Mouse (Mus musculus) kidney, embryonic 16.5 days (tissue): ENCODE data around the gene Ugt1a10. TPM values are rescaled to one million over a fixed set of nuclear protein-coding genes. Genes with fewer than 3 reads are reported as not detected.
A peak's percentile ranks its signal among the peaks of the same experiment; 100 is the strongest.
"Not testable (repeated sequence)": the region's sequence is repeated elsewhere in the genome, so short reads cannot be mapped to it uniquely, and the experiment has no call there.

Source experiments
- ATAC-seq: fragments of 200-750 bp; cut with Nextera tagmentation; 2 replicates; pipeline ENCODE4 v1.8.0; 2017; ENCODE audit warnings: moderate TSS enrichment; ENCODE audit not compliant: low FRiP score, low TSS enrichment
- H3K27ac ChIP-seq: fragments of 300-500 bp; sonication (generic); 2 replicates; pipeline ENCODE4 v1.5.1; 2014; ENCODE audit warnings: low read length
- H3K27me3 ChIP-seq: fragments of 300-500 bp; sonication (generic); 2 replicates; pipeline ENCODE4 v1.6.1; 2014; ENCODE audit warnings: low read length, control low read depth, mixed read lengths; ENCODE audit not compliant: insufficient read depth
- H3K36me3 ChIP-seq: fragments of 300-500 bp; sonication (generic); 2 replicates; pipeline ENCODE4 v1.6.1; 2014; ENCODE audit warnings: low read length, control low read depth, mixed read lengths; ENCODE audit not compliant: insufficient read depth
- H3K4me1 ChIP-seq: fragments of 300-500 bp; sonication (generic); 2 replicates; pipeline ENCODE4 v1.6.1; 2014; ENCODE audit warnings: low read length, control low read depth, mixed read lengths; ENCODE audit not compliant: insufficient read depth
- H3K4me2 ChIP-seq: fragments of 300-500 bp; sonication (generic); replicated peaks from 2 replicates; pipeline ENCODE4 v1.6.1; 2014; ENCODE audit warnings: low read depth, low read length
- H3K4me3 ChIP-seq: fragments of 300-500 bp; sonication (generic); 2 replicates; pipeline ENCODE4 v1.5.1; 2014; ENCODE audit warnings: mild to moderate bottlenecking, low read length
- H3K9ac ChIP-seq: fragments of 300-500 bp; sonication (generic); replicated peaks from 2 replicates; pipeline ENCODE4 v1.6.1; 2014; ENCODE audit warnings: low read length
- H3K9me3 ChIP-seq: fragments of 300-500 bp; sonication (generic); 2 replicates; pipeline ENCODE4 v1.6.1; 2016; ENCODE audit warnings: low read length, control low read depth
- WGBS: fragments of 180-500 bp; shearing (Covaris S2); extraction: QIAGEN DNeasy Blood & Tissue Kit; methylation state at CpG from one replicate; pipeline ENCODE4 v1.1.7; 2014; 5-methylcytosine and 5-hydroxymethylcytosine counted together
- polyA plus RNA-seq: library from polyadenylated mRNA; unstranded; fragments of >200 nt; fragmentation: Nextera tagmentation; extraction: Ambion mirVana; gene quantifications from 2 replicates; pipeline ENCODE4 v1.2.1, GENCODE M21; 2015

Gene Ugt1a10
- polyA plus RNA-seq, 1 experiment from 2014 or later: 28.9 TPM

- H3K27ac ChIP-seq: no peak within 1 kb of the TSS
- H3K4me2 ChIP-seq: no peak within 1 kb of the TSS
- H3K9ac ChIP-seq: no peak within 1 kb of the TSS
- no peaks in the 10 kb centered on the region for H3K27me3 ChIP-seq
- WGBS: 80% methylated on average over 3 of the region's 3 CpGs
- H3K9me3 ChIP-seq: no peaks in the 10 kb centered on the region
- H3K4me1 ChIP-seq: no peaks in the 10 kb centered on the region
- H3K36me3 ChIP-seq: no peaks in the 10 kb centered on the region
- no peak for ATAC-seq
- H3K4me3 ChIP-seq: no peak within 1 kb of the TSS
Measured at GRCm38 (mm10) chr1:88087513-88087912, 32.3 kb downstream of the Ugt1a10 start, which contains the start of gene Ugt1a8. TSS of gene Ugt1a8 (plus strand) at chr1:88087813.

GRCm38 (mm10) chr1:88092341-88092740 lies 37.2 kb downstream of the Ugt1a10 start:
- H3K27ac ChIP-seq: no peak overlapping the region
- H3K9me3 ChIP-seq: no peaks in the 10 kb centered on the region
- no peak overlapping the region for H3K4me3 ChIP-seq

GRCm38 (mm10) chr1:88094270-88094676 lies 39.1 kb downstream of the Ugt1a10 start:
- H3K9ac ChIP-seq, H3K4me2 ChIP-seq, H3K9me3 ChIP-seq, H3K36me3 ChIP-seq, H3K27me3 ChIP-seq, H3K4me3 ChIP-seq: not testable (repeated sequence)
- Histone ChIP-seq H3K4me1 (peaks cover 11% of the 10 kb centered on the region; the same call in 1 of the 2 replicates), H3K27ac (peak overlapping the region; percentile 95)
- WGBS: 60% methylated on average over 3 of the region's 3 CpGs
- peak; percentile 62; the same call in 1 of the 2 replicates for ATAC-seq

More at GRCm38 (mm10) chr1:88092341-88092740, 37.2 kb downstream of the Ugt1a10 start:
- Histone ChIP-seq H3K4me2 (no peak overlapping the region), H3K36me3 (no peaks in the 10 kb centered on the region), H3K9ac (no peak overlapping the region), H3K27me3 (no peaks in the 10 kb centered on the region), H3K4me1 (peaks cover 11% of the 10 kb centered on the region; the same call in 1 of the 2 replicates)
- ATAC-seq: no peak

- peak; percentile 94 for ATAC-seq
- Histone ChIP-seq H3K4me2 (peak within 1 kb of the TSS; percentile 43), H3K36me3 (no peaks in the 10 kb centered on the region), H3K4me1 (peaks cover 11% of the 10 kb centered on the region; the same call in 1 of the 2 replicates), H3K9me3 (no peaks in the 10 kb centered on the region), H3K27me3 (no peaks in the 10 kb centered on the region), H3K9ac (peak within 1 kb of the TSS; percentile 56), H3K27ac (peak within 1 kb of the TSS; percentile 95), H3K4me3 (peak within 1 kb of the TSS; percentile 18)
- WGBS: 14% methylated on average over 10 of the region's 10 CpGs
Measured at GRCm38 (mm10) chr1:88094941-88095492, 39.8 kb downstream of the Ugt1a10 start, which contains the start of gene Ugt1a7c. TSS of gene Ugt1a7c (plus strand) at chr1:88095062.

- H3K9me3 ChIP-seq, ATAC-seq, H3K36me3 ChIP-seq, H3K4me2 ChIP-seq, H3K4me3 ChIP-seq, H3K9ac ChIP-seq, H3K27ac ChIP-seq, H3K27me3 ChIP-seq: not testable (repeated sequence)
- peaks cover 11% of the 10 kb centered on the region; the same call in 1 of the 2 replicates for H3K4me1 ChIP-seq
- 83% methylated on average over 3 of the region's 3 CpGs for WGBS
Measured at GRCm38 (mm10) chr1:88098546-88098945, 43.4 kb downstream of the Ugt1a10 start.

- not testable (repeated sequence) for H3K27ac ChIP-seq, H3K9ac ChIP-seq, H3K9me3 ChIP-seq, H3K4me1 ChIP-seq, H3K4me3 ChIP-seq, ATAC-seq, H3K36me3 ChIP-seq, H3K27me3 ChIP-seq, H3K4me2 ChIP-seq
- WGBS: 86% methylated on average over 2 of the region's 2 CpGs
Measured at GRCm38 (mm10) chr1:88099691-88100090, 44.5 kb downstream of the Ugt1a10 start.

GRCm38 (mm10) chr1:88103019-88103418 lies 47.8 kb downstream of the Ugt1a10 start, which contains the start of gene Ugt1a6b:
TSS of gene Ugt1a6b (plus strand) at chr1:88103252.
- not testable (repeated sequence) for H3K4me3 ChIP-seq, H3K4me2 ChIP-seq, H3K9ac ChIP-seq, H3K9me3 ChIP-seq, H3K36me3 ChIP-seq, H3K4me1 ChIP-seq, ATAC-seq, H3K27me3 ChIP-seq, H3K27ac ChIP-seq
- WGBS: 75% methylated on average over 1 of the region's 3 CpGs

- ATAC-seq, H3K36me3 ChIP-seq, H3K27ac ChIP-seq: not testable (repeated sequence)
Measured at GRCm38 (mm10) chr1:88103697-88104468, 48.7 kb downstream of the Ugt1a10 start.

GRCm38 (mm10) chr1:88104667-88105430 lies 49.7 kb downstream of the Ugt1a10 start:
- no peaks in the 10 kb centered on the region for H3K4me1 ChIP-seq
- no peak overlapping the region for H3K9ac ChIP-seq
- no peak overlapping the region for H3K27ac ChIP-seq
- no peaks in the 10 kb centered on the region for H3K9me3 ChIP-seq
- H3K36me3 ChIP-seq: no peaks in the 10 kb centered on the region
- no peak overlapping the region for H3K4me3 ChIP-seq
- ATAC-seq: no peak
- no peak overlapping the region for H3K4me2 ChIP-seq
- WGBS: 90% methylated on average over 1 of the region's 1 CpGs
- no peaks in the 10 kb centered on the region for H3K27me3 ChIP-seq

More at GRCm38 (mm10) chr1:88103697-88104468, 48.7 kb downstream of the Ugt1a10 start:
- H3K27me3 ChIP-seq, H3K9ac ChIP-seq, H3K9me3 ChIP-seq, H3K4me3 ChIP-seq, H3K4me1 ChIP-seq, H3K4me2 ChIP-seq: not testable (repeated sequence)
- 68% methylated on average over 4 of the region's 5 CpGs for WGBS
